8 mouse cellular contexts compared by ENCODE assay signal in the genomic region with DNA sequence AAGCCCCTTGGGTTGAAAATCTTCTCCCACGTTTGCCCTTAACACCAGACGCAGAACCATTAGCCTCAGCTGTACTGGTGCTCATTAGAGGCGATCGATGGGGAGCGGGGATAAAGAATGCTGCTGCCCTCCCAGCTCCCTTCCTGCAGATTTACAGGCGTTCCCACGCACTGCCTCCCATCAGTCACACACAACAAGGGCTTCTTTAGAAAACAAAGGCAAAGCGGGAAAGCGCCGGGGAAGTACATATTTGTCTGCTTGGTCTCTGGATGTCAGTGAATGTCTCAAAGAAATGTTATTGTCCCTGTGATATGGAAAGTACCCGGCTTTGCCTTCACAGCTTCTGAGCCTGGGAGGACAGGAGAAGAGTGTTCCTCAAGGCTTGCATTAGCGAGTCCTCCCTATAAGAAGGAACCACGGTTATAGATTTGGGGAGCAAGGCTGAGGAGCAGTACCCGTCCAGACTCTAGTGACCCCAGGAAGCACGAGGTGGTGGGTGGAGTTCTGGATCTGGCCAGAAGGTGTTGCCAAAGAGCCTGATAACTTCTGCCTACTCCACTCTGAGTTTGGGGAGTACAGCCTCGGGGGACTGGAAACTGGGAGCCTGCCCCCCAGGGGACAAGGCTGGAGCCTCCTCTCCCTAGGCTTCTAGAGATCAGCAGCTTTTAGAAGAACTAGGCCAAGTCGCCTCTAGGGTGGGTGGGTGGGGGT.
DNase-seq lines count a peak whose midpoint lies in the region; ATAC-seq and TF ChIP-seq lines count a peak whose summit lies in the region.

No protein-coding gene starts in this region.

- WGBS in heart, embryonic 11.5 days (ENCODE audit: insufficient replicate concordance) = 15% methylated on average over 17 of the region's 17 CpGs
- WGBS in kidney, adult 2 months = 15% methylated on average over 17 of the region's 17 CpGs

- H3K4me1 ChIP-seq in cortical plate, adult 2 months (ENCODE audit: control insufficient read depth, insufficient read depth, low read length) = no peaks in the 10 kb centered on the region
- H3K4me1 ChIP-seq in heart, embryonic 11.5 days (ENCODE audit: control insufficient read depth, insufficient read depth, low read length) = peaks cover 4% of the 10 kb centered on the region; the same call in 1 of the 2 replicates
- no peaks in the 10 kb centered on the region for H3K4me1 ChIP-seq in kidney, adult 2 months (ENCODE audit: control insufficient read depth, insufficient read depth, low read length)

- no peak for ATAC-seq in heart, embryonic 11.5 days (replicated peaks; ENCODE audit: insufficient number of reproducible peaks, low FRiP score, low TSS enrichment)

- no peak overlapping the region for H3K27ac ChIP-seq in cortical plate, adult 2 months (ENCODE audit: insufficient read depth, low read length)
- no peak overlapping the region; the same call in 1 of the 2 replicates for H3K27ac ChIP-seq in heart, embryonic 11.5 days (ENCODE audit: low read depth, low read length)
- no peak overlapping the region for H3K27ac ChIP-seq in kidney, adult 2 months (ENCODE audit: insufficient read depth, low read depth, low read length)

- H3K27me3 ChIP-seq in heart, embryonic 11.5 days (ENCODE audit: control insufficient read depth, insufficient read depth, low read length) = peaks cover 4% of the 10 kb centered on the region
- H3K27me3 ChIP-seq in kidney, adult 2 months (replicated peaks; ENCODE audit: control insufficient read depth, insufficient read depth, low read length) = no peaks in the 10 kb centered on the region

- TF ChIP-seq POLR2A in cortical plate, adult 2 months (IDR thresholded peaks at IDR 0.05; ENCODE audit: extremely low read depth, insufficient read depth, low read length) = no peak
- TF ChIP-seq POLR2A in kidney, adult 2 months (IDR thresholded peaks at IDR 0.05; ENCODE audit: low read depth, low read length) = no peak

- H3K4me2 ChIP-seq in heart, embryonic 11.5 days = peak overlapping the region; percentile 57

- no peaks in the 10 kb centered on the region for H3K36me3 ChIP-seq in heart, embryonic 11.5 days (ENCODE audit: control insufficient read depth, insufficient read depth, low read length)
- no peaks in the 10 kb centered on the region for H3K36me3 ChIP-seq in kidney, adult 2 months (ENCODE audit: control insufficient read depth, insufficient read depth, low read length)

- DNase-seq in left cerebral cortex, postnatal 14 days (ENCODE audit: low spot score in 2 of 2) = peak; percentile 6 to 16
- DNase-seq in left cerebral cortex, adult 9 months (ENCODE audit: low spot score in 2 of 2) = no peak
- DNase-seq in kidney, adult 2 months = peak; percentile 21
- DNase-seq in lung, postnatal 4 days = peak; percentile 34 to 38
- DNase-seq in spleen, adult 12 weeks (ENCODE audit: low spot score) = no peak
- DNase-seq in c-Kit-positive CD71-positive TER-119-positive erythroid progenitor cells, embryonic 14.5 days (ENCODE audit: low spot score) = no peak

- peaks cover 2% of the 10 kb centered on the region; the same call in 1 of the 2 replicates for H3K9me3 ChIP-seq in heart, embryonic 11.5 days (replicated peaks; ENCODE audit: control insufficient read depth, low read length)

- no peak overlapping the region for H3K4me3 ChIP-seq in cortical plate, adult 2 months (ENCODE audit: insufficient read depth, low read length)
- no peak overlapping the region for H3K4me3 ChIP-seq in heart, embryonic 11.5 days (ENCODE audit: low read depth, low read length)
- no peak overlapping the region for H3K4me3 ChIP-seq in kidney, adult 2 months (ENCODE audit: insufficient read depth, low read depth, low read length)

- intact Hi-C loops in left cerebral cortex, postnatal 14 days (cut with DNase I) = no loop called here

- H3K9ac ChIP-seq in heart, embryonic 11.5 days (ENCODE audit: low read depth, low read length) = peak overlapping the region; percentile 12; the same call in 1 of the 2 replicates

- peak; percentile 43 for TF ChIP-seq CTCF in cortical plate, adult 2 months (IDR thresholded peaks at IDR 0.05; ENCODE audit: extremely low read depth, insufficient read depth, low read length)
- peak; percentile 60 for TF ChIP-seq CTCF in kidney, adult 2 months (conservative IDR thresholded peaks at IDR 0.05; ENCODE audit: insufficient read depth, insufficient read length, low read depth, low read length)

Comparison
In these comparisons a context has a peak if more than half of its experiments do, and no peak if none do; other contexts are left out.
1. DNase-seq: peak in left cerebral cortex, postnatal 14 days (2 of 2), kidney, adult 2 months (single experiment) and lung, postnatal 4 days (2 of 2); none in left cerebral cortex, adult 9 months (0 of 2), spleen, adult 12 weeks (single experiment) and c-Kit-positive CD71-positive TER-119-positive erythroid progenitor cells, embryonic 14.5 days (single experiment).